Mouse (Mus musculus) brain, adult 2 months (tissue): ENCODE measurements around the gene Hist1h3a.

Experiments
- DNase-seq: peaks from one replicate; pipeline ENCODE4 v3.0.0; 2011; ENCODE audit warnings: low read depth, low spot score

Hist1h3a gene

DNA sequence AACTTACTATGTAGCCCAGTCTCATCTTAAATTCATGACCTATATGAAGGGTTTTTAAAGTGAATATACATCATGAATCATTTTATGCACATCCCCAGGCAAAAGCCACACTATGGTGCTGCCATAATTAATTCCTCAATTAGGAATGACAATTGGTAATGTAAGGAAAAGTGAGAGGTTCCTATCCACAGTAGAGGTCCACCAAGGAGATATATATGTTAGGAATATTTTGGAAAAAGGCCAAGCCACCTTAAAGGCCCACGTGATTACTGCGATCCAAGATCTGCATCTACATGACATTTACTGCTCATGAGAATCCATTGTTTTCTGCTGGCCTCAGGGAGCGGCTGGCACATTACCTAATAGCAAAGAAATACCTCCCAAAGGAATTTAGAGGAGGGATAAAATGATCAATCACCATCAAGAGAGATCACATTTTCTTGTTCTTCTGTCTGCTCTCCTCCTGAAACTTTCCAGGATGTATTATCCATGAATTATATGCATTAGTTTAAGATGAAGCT is 2.9 kb downstream of the Hist1h3a start:
- DNase-seq: no peak

DNA sequence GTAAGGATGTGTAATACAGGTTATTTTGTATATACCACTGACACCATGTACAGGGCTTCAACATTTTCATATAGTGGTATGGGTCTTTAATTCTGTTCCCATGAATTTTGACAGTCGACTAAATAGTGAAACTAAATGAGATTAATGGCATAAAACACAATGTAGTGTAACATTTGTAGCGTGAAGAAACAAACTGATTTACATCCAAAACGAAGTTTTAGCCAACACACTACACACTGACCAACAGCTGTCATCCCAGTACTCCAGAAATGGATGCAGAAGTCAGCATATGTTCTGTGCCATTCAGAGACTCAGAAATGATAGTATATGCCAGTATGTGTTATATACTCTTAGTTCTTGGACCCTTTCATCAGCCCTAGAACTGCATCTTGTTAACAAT is 4.3 kb downstream of the Hist1h3a start:
- DNase-seq: no peak

DNA sequence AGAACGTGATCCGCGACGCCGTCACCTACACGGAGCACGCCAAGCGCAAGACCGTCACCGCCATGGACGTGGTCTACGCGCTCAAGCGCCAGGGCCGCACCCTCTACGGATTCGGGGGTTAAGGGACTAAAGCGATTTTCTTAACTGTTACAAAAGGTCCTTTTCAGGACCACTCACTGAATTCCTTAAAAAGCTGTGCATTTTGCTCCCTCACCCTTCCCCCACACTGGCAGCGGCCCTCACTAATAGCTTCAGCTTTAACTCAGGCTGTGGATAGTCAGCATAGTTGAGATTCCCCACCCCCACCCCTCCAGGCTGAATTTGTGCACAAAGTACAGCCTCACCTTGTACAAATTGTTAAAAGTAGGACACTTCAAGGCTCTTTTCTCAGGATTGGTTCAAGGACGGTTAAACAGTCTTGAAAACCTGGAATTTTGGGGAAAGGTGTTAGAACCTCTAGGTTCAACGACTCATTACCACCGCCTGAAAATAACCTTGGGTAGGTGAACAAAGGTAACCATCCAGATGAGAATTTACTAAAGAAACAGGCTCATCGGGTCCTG is 4.9 kb downstream of the Hist1h3a start:
- DNase-seq: peak; percentile 42

DNA sequence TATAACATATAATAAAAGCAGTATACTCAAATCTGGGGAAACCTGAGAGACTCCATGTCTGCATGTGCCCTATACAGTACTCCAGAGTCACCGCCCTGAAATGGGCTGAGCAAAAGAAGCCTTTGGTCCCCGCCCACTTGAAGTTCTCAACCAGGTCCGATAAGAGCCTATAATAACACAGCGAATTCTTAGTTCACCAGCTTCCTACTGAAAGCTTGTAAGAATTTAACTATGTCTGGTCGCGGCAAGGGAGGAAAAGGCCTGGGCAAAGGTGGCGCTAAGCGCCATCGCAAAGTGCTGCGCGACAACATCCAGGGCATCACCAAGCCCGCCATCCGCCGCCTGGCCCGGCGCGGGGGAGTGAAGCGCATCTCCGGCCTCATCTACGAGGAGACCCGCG is 5.4 kb downstream of the Hist1h3a start, which contains the start of gene Hist1h4b:
Gene Hist1h4b (plus strand): TSS at position 224 of the 400 bp plus-strand sequence.
- DNase-seq: peak; percentile 98

DNA sequence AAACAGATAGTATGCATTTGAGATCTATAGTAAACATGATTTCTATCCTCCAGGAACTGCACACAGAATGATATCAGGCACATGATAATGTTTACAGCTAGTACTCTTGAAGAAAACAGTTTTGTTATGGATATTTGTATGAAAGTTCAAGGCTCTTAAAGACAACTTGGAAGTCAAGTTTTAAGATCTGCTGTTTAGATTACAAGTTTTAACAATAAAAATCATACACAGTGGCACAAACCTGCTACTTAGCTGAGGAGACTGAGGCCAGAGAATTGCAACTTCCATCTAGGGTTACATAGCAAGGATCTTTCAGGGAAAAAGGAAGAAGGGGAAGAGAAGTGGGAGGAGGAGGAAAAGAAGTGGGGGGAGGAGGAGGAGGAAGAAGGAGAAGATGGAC is 7.2 kb downstream of the Hist1h3a start:
- DNase-seq: no peak

DNA sequence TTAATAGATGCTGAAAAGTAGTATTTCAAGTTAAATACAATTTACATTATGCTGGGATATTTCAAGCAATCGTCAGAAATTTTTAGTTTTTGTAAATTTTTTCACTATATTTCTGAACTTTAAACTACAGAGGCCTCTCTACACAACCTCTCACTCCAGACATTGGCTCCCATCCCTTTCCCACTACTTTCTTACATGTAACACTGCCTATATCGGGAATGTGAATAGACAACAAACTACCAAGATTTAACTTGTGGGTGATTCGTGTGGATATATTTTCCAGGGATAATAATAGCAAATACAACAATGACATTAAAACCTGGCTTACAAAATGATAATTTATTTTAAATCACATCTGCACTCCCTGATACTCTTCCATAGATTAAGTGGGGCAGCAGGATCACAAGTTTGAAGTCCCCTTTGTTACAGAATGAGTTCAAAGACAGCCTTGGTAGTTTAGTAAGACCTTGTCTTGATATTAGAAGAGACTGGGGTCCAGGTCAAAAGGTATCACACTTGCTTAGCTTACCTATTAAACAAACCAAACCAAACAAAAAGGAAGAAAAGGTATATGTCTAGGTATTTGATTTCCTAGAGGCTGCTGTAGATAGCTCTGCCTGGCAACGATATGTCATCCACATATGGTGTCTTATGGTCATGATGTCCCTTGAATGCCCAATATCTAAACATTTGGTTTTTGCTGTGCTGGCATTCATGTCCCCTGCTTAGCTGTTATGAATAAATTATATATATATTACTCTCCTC is 8.7 kb downstream of the Hist1h3a start:
- DNase-seq: no peak

DNA sequence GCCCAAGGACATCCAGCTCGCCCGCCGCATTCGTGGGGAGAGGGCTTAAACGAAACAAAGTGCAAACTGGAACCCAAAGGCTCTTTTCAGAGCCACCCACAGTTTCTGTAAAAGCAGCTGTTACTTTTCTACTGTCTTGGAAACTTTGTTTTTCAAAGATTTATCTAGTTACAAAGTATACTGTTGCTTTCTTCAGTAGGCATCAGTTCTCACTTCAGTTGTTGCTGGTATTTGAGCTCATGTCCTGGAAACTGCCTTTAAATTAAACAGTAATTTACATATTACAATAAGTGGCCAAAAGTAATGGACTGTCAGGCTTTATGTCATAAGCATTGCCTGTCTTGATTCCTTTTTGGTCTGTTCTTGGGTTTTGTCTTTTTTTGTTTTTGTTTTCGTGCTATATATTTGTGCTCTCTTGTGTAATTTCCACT is 9.4 kb downstream of the Hist1h3a start:
- no peak for DNase-seq

DNA sequence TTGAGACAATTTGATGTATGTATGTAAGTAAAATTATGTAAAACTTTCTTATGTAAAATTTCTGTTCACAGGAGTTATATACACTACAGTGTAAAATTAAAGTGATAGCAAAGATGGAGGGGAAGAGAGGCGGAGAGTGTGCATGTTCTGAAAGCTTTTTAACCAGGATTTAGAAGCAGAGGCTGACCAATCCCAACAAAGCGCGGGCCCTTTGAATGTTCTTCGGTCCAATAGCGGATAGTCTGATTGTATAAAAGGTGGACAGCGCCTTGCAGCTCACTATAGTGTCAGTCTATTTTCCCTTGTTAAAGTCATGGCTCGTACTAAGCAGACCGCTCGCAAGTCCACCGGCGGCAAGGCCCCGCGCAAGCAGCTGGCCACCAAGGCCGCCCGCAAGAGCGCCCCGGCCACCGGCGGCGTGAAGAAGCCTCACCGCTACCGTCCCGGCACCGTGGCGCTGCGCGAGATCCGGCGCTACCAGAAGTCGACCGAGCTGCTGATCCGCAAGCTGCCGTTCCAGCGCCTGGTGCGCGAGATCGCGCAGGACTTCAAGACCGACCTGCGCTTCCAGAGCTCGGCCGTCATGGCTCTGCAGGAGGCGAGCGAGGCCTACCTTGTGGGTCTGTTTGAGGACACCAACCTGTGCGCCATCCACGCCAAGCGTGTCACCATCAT is 10.0 kb downstream of the Hist1h3a start, which contains the start of gene Hist1h3b:
Gene Hist1h3b (plus strand): TSS at position 201 of the 675 bp plus-strand sequence.
- DNase-seq: peak; percentile 94

DNA sequence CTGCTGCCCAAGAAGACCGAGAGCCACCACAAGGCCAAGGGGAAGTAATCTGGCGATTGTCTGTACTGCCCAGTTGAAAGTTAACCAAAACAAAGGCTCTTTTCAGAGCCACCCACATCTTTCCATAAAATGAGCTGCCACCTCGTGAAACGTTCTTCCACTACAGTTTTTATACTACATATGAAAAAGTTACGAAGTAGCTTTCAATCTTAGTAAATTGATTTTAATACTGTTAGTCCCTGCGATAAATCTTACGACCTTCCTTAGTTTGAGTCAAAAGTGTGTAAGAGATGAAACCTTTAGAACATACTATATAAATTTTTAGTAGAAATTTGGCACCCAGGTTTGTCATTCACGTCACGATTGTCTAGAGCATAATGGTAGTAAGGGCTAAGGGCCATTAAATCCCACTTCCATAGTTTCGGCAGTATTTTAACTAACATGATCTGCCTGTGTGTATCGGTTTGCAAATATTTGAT is 10.7 kb downstream of the Hist1h3a start:
- DNase-seq: peak; percentile 16

DNA sequence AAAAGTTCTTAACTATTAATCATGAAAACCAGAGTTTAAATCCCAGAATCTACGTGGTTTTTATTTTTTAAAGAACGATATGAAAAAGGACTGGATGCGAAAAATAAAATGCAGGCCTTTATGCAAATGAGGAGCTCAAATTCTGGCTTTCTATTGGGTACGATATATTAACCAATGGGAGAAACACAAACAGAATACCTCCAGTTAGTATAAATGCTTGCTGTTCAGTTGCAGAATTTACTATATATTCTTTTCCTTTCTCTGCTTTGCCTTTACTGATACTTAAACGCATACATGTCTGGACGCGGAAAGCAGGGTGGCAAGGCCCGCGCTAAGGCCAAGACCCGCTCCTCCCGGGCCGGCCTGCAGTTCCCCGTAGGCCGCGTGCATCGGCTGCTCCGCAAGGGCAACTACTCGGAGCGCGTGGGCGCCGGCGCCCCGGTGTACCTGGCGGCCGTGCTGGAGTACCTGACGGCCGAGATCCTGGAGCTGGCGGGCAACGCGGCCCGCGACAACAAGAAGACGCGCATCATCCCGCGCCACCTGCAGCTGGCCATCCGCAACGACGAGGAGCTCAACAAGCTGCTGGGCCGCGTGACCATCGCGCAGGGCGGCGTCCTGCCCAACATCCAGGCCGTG is 11.2 kb downstream of the Hist1h3a start, which contains the start of gene Hist1h2ab:
Gene Hist1h2ab (plus strand): TSS at position 288 of the 639 bp plus-strand sequence.
- DNase-seq: peak; percentile 89

DNA sequence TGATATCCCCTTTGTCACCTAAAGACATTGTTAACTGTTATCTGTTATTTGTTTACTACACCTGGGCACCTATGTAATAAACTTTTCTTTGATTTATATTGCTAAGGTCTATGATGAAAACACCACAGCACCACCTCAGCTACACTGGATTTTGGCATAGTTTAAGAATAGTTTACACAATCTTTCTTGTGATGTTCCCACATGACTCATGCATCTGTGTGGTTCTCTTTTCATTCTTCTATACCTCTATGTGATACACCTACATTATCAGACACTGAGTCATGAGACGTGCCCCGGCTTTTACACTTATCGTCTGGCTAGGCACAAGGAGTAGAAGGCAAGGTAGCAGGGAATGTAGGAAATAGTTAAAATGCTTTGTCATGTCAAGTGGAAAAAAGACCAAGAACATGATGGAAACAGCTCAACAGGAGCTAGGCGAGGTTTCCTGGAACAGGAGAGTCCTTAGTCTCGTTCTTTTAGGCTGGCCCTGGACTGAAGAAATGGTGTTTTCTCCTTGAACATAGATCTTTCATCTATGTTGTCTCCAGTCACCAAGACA is 12.5 kb downstream of the Hist1h3a start:
- DNase-seq: no peak

DNA sequence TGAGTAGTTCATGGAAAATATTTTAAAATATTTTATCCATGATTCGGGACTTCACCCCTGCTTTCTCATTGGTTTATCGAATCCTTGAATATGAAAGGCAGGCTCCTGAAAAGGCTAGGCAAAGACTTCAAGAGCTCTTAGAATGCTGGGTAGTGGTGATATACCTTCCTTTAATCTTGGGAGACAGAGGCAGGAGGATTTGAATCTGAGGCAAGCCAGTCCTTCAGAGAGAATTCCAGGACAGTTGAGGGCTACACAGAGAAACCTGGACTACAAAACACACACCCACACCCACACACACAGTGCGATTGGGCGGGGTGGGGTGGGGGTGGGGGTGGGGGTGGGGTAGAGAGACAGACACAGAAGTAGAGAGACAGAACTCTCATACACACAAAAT is 14.3 kb downstream of the Hist1h3a start:
- DNase-seq: no peak

DNA sequence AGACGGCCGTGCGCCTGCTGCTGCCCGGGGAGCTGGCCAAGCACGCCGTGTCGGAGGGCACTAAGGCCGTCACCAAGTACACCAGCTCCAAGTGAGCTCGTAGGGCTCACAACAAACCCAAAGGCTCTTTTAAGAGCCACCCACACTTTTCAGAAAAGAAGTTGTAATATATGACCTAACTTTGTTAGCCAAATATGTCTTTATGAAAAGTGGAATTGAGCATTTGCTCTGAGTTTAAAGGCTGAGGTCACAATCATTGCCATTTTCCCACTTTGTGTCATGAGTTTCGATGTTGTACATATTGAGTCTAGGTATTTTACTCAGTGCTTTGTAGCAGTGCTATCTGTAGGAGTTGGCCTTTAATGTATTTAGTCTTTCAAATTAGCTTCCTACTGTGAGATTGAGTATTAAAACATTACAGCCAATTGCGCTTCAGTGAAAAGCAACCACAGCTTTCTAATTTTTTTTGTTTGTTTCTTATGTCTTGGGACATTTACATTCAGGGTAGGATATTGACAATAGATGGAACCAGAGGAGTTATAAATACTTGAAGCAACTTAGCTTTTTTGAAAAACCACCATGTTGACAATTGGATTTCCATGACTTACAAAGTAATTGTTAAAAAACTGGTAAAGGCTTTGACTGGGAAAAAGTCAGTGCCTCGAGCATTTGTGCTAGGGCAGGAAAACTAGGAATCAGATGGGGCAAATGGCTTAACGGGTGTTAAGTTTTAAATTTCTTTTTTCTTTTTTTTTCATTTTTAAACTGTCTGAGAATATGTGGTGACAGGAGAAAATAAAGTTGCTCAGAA is 14.9 kb downstream of the Hist1h3a start:
- DNase-seq: peak; percentile 28

DNA sequence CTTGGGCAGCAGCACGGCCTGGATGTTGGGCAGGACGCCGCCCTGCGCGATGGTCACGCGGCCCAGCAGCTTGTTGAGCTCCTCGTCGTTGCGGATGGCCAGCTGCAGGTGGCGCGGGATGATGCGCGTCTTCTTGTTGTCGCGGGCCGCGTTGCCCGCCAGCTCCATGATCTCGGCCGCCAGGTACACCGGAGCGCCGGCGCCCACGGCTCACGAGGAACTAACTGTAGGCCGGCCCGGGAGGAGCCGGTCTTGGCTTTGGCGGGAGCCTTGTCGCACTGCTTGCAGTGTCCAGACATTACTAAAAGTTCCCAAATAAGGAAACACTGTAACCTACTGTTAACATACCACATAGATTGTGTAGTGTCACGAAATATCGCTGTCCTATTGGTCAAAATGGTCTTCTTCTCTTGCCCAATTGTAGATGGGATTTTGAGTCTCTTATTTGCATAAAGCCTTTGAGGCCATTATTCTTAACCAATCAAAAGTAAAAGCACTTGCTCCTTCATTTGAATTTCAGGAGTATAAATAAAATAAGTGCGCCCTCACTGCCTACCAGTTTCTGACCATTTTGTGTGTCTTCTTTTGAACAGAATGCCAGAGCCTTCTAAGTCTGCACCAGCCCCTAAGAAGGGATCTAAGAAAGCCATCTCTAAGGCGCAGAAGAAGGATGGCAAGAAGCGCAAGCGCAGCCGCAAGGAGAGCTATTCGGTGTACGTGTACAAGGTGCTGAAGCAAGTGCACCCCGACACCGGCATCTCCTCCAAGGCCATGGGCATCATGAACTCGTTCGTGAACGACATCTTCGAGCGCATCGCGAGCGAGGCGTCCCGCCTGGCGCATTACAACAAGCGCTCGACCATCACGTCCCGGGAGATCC is 15.7 kb downstream of the Hist1h3a start, which contains the start of gene Hist1h2bb:
Gene Hist1h2bb (plus strand): TSS at position 534 of the 880 bp plus-strand sequence.
- DNase-seq: peak; percentile 98

DNA sequence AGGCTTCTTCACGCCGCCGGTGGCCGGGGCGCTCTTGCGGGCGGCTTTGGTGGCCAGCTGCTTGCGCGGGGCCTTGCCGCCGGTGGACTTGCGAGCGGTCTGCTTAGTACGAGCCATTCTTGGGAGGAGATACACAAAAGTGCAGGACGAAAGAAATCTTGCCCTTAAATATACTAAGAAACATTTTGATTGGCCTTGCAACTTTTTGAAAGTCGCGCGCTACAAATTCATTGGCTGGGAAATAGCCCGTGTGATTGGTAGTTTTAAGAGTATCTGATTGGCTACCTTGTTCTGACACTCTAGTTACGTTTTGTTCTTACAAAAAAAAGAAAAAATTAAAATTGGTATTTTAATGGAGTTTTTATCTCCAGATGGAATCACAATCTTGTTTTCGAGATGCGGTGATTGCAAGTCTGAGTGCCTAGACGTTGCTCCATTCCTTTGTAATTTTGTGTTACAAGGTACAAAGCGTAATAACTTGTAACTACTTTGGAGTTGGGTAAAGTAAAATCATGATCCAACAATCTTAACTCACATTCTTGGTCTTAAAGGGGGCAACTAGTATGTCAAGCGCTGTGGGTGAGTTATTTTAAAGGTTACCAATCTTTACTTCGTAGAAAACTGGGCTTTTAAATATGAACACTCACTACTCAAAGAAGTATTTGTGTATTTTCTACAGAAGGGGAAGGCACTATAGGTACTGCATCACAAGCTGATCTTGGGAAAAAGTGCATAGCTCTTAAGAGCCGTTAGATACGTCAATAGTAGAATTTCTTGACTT is 16.6 kb downstream of the Hist1h3a start, which contains the start of gene Hist1h3c:
Gene Hist1h3c (minus strand): TSS at position 222 of the 781 bp plus-strand sequence.
- DNase-seq: peak; percentile 94

DNA sequence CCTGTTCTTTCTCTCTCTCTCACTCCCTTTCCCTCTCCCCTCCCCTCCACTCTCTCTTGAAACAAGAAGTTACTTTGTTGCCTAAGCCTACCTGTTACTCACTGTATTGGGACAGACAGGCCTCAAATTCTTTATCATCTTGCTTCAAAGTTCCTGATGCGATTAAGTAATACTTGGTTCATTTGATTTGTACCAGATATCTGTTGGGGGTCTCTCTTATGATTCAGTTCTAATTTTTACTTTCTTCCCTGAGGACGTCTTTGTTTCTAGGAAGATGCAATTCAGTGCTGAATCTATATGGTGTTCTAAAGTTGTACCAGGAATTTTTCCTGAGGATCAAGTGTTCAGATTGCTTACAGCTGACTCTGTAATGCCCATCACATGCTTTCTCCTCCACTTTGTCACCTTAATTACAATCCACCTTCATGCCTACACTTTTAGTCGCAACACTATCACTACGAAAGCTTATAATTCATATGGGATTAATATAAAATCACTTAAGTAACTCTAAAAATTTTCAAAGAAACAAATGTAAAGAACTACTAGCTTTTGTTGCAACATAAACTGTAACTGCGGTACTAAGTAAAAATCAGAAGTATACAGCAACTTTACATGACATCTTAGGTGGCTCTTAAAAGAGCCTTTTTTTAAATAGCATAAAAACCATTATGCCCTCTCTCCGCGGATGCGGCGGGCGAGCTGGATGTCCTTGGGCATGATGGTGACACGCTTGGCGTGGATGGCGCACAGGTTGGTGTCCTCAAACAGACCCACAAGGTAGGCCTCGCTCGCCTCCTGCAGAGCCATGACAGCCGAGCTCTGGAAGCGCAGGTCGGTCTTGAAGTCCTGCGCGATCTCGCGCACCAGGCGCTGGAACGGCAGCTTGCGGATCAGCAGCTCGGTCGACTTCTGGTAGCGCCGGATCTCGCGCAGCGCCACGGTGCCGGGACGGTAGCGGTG is 17.5 kb downstream of the Hist1h3a start:
- DNase-seq: no peak

DNA sequence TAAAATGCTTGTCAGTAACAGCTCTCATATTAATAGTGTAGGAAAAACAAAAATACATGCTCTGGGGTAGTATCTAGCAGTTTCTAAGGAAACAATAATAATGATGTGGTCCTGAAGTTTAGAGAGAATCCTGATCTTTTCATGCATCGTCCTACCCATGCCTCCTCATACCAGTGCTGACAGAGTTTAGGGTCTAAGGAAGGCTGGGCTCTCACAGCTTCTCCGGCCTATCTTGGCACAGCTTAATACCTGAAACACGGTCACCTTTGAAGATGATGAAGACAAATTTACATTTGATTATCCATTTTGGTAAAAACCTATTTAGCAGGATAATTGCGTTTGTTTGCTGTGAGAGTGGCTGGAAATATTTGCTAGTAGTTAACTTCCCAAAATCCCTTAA is 18.2 kb downstream of the Hist1h3a start:
- no peak for DNase-seq
